Mouse (Mus musculus) hindbrain, postnatal 0 days (tissue): ENCODE data around the gene Ctcfl. TPM values are rescaled to one million over a fixed set of nuclear protein-coding genes. Genes with fewer than 3 reads are reported as not detected.
"Not testable (repeated sequence)": the region's sequence is repeated elsewhere in the genome, so short reads cannot be mapped to it uniquely, and the experiment has no call there.

ENCODE experiments used
- ATAC-seq: fragments of 200-750 bp; cut with Nextera tagmentation; 2 replicates; pipeline ENCODE4 v1.8.0; 2017; ENCODE audit warnings: mild to moderate bottlenecking, moderate TSS enrichment, moderate library complexity
- DNase-seq: peaks from one replicate; pipeline ENCODE4 v3.0.0-alpha.2; 2015; ENCODE audit warnings: low spot score
- H3K27ac ChIP-seq: fragments of 300-500 bp; sonication (generic); 2 replicates; pipeline ENCODE4 v1.5.1; 2014; ENCODE audit warnings: mild to moderate bottlenecking
- H3K27me3 ChIP-seq: fragments of 300-500 bp; sonication (generic); 2 replicates; pipeline ENCODE4 v1.6.1; 2014; ENCODE audit warnings: low read length, mixed read lengths; ENCODE audit not compliant: insufficient read depth
- H3K36me3 ChIP-seq: fragments of 300-500 bp; sonication (generic); 2 replicates; pipeline ENCODE4 v1.6.1; 2014; ENCODE audit warnings: low read length, mixed read lengths; ENCODE audit not compliant: insufficient read depth
- H3K4me1 ChIP-seq: fragments of 300-500 bp; sonication (generic); 2 replicates; pipeline ENCODE4 v1.6.1; 2014; ENCODE audit warnings: antibody characterized with exemption, low read length, mixed read lengths; ENCODE audit not compliant: insufficient read depth
- H3K4me2 ChIP-seq: fragments of 300-500 bp; sonication (generic); 2 replicates; pipeline ENCODE4 v1.6.1; 2014; ENCODE audit warnings: low read depth, mild to moderate bottlenecking, low read length, moderate library complexity, mixed read lengths
- H3K4me3 ChIP-seq: fragments of 300-500 bp; sonication (generic); 2 replicates; pipeline ENCODE4 v1.5.1; 2014; ENCODE audit warnings: low read length
- H3K9ac ChIP-seq: fragments of 300-500 bp; sonication (generic); replicated peaks from 2 replicates; pipeline ENCODE4 v1.6.1; 2014; ENCODE audit warnings: mild to moderate bottlenecking, low read length, moderate library complexity, mixed read lengths
- H3K9me3 ChIP-seq: fragments of 300-500 bp; sonication (generic); 2 replicates; pipeline ENCODE4 v1.6.1; 2016; ENCODE audit warnings: low read length, mixed read lengths
- CTCF ChIP-seq: IDR thresholded peaks from 2 replicates; pipeline ENCODE4 v1.5.1; 2016; ENCODE audit warnings: antibody characterized with exemption, control low read depth, low read depth
- WGBS: fragments of 180-500 bp; shearing (Covaris S2); extraction: QIAGEN DNeasy Blood & Tissue Kit; methylation state at CpG from one replicate; pipeline ENCODE4 v1.1.7; 2014; 5-methylcytosine and 5-hydroxymethylcytosine counted together
- polyA plus RNA-seq: library from polyadenylated mRNA; unstranded; fragments of >200 nt; fragmentation: Nextera tagmentation; extraction: Ambion mirVana; gene quantifications from 2 replicates; pipeline ENCODE4 v1.2.1, GENCODE M21; 2015
- total RNA-seq: library from RNA; depleted of rRNA; stranded (reverse); fragments of >200 nt; gene quantifications from 2 replicates; pipeline ENCODE4 v1.2.3, GENCODE M21; 2014

The Ctcfl gene
- total and polyA plus RNA-seq, 2 experiments from 2014 or later: not detected

- no peaks in the 10 kb centered on the region for H3K4me1 ChIP-seq
- no peaks in the 10 kb centered on the region for H3K9me3 ChIP-seq
- no peak overlapping the region for H3K9ac ChIP-seq
- no peak for TF ChIP-seq CTCF
- H3K27me3 ChIP-seq: no peaks in the 10 kb centered on the region
- H3K36me3 ChIP-seq: no peaks in the 10 kb centered on the region
- H3K27ac ChIP-seq: no peak overlapping the region
- ATAC-seq: no peak
- no peak overlapping the region for H3K4me3 ChIP-seq
- 87% methylated on average over 6 of the region's 6 CpGs for WGBS
- no peak for DNase-seq
- H3K4me2 ChIP-seq: no peak overlapping the region
These were observed 10.7 kb downstream of the Ctcfl start for GRCm38 (mm10) chr2:173108509-173109190.

GRCm38 (mm10) chr2:173106889-173107785, 12.2 kb downstream of the Ctcfl start:
- Histone ChIP-seq H3K27ac (no peak overlapping the region), H3K27me3 (no peaks in the 10 kb centered on the region), H3K9ac (no peak overlapping the region), H3K4me3 (no peak overlapping the region), H3K36me3 (no peaks in the 10 kb centered on the region), H3K4me1 (no peaks in the 10 kb centered on the region), H3K4me2 (no peak overlapping the region), H3K9me3 (no peaks in the 10 kb centered on the region)
- peak; percentile 90 for TF ChIP-seq CTCF
- 20% methylated on average over 14 of the region's 14 CpGs for WGBS
- peak; percentile 52 for ATAC-seq
- DNase-seq: peak; percentile 84

- no peak overlapping the region for H3K4me2 ChIP-seq
- WGBS: 84% methylated on average over 9 of the region's 9 CpGs
- no peaks in the 10 kb centered on the region for H3K9me3 ChIP-seq
- no peak for TF ChIP-seq CTCF
- H3K36me3 ChIP-seq: no peaks in the 10 kb centered on the region
- H3K27ac ChIP-seq: no peak overlapping the region
- no peak overlapping the region for H3K9ac ChIP-seq
- no peak overlapping the region for H3K4me3 ChIP-seq
- H3K4me1 ChIP-seq: no peaks in the 10 kb centered on the region
- DNase-seq (no peak), ATAC-seq (no peak)
- no peaks in the 10 kb centered on the region for H3K27me3 ChIP-seq
These were observed 12.9 kb downstream of the Ctcfl start for GRCm38 (mm10) chr2:173106409-173106808.

- ATAC-seq (0 out of 2 replicates have a peak, but pooled peaks have one; percentile 49), DNase-seq (peak; percentile 17)
These were observed 22.0 kb downstream of the Ctcfl start for GRCm38 (mm10) chr2:173097337-173097736.

GRCm38 (mm10) chr2:173089437-173089836, 29.9 kb downstream of the Ctcfl start:
- TF ChIP-seq CTCF: peak; percentile 98
- no peak overlapping the region for H3K4me2 ChIP-seq
- no peaks in the 10 kb centered on the region for H3K4me1 ChIP-seq
- no peak overlapping the region for H3K27ac ChIP-seq
- no peak overlapping the region for H3K4me3 ChIP-seq
- H3K9me3 ChIP-seq: no peaks in the 10 kb centered on the region
- ATAC-seq (peak; percentile 78), DNase-seq (peak; percentile 91)
- no peak overlapping the region for H3K9ac ChIP-seq
- H3K36me3 ChIP-seq: no peaks in the 10 kb centered on the region
- 16% methylated on average over 6 of the region's 6 CpGs for WGBS
- H3K27me3 ChIP-seq: no peaks in the 10 kb centered on the region

More at GRCm38 (mm10) chr2:173097337-173097736, 22.0 kb downstream of the Ctcfl start:
- H3K27me3 ChIP-seq, H3K4me2 ChIP-seq, H3K27ac ChIP-seq, H3K36me3 ChIP-seq, H3K9ac ChIP-seq, H3K9me3 ChIP-seq, H3K4me1 ChIP-seq, H3K4me3 ChIP-seq: not testable (repeated sequence)
- peak; percentile 86 for TF ChIP-seq CTCF
- WGBS: 88% methylated on average over 10 of the region's 10 CpGs

- DNase-seq: no peak
- no peak for TF ChIP-seq CTCF
- no peak for ATAC-seq
- H3K36me3 ChIP-seq: no peaks in the 10 kb centered on the region
- H3K4me1 ChIP-seq: no peaks in the 10 kb centered on the region
- H3K27ac ChIP-seq: no peak overlapping the region
- H3K9me3 ChIP-seq: no peaks in the 10 kb centered on the region
- no peak overlapping the region for H3K4me3 ChIP-seq
- WGBS: 48% methylated on average over 13 of the region's 13 CpGs
- H3K27me3 ChIP-seq: no peaks in the 10 kb centered on the region
- H3K9ac ChIP-seq: no peak overlapping the region
- H3K4me2 ChIP-seq: no peak overlapping the region
These were observed 31.9 kb downstream of the Ctcfl start for GRCm38 (mm10) chr2:173087405-173087804.
